Mouse (Mus musculus) bone marrow macrophage, adult 2 months (primary cell): ENCODE results near the gene Capn10. TPM values are rescaled to one million over a fixed set of nuclear protein-coding genes. Genes with fewer than 3 reads are reported as not detected.

Experiments
- H3K27ac ChIP-seq: 2 replicates; pipeline ENCODE4 v1.5.1; 2012; ENCODE audit warnings: low read depth, low read length; ENCODE audit not compliant: insufficient read depth
- H3K4me1 ChIP-seq: 2 replicates; pipeline ENCODE4 v1.6.1; 2012; ENCODE audit warnings: low read length; ENCODE audit not compliant: control insufficient read depth, insufficient read depth
- H3K4me3 ChIP-seq: 2 replicates; pipeline ENCODE4 v1.5.1; 2012; ENCODE audit warnings: mild to moderate bottlenecking, low read length, moderate library complexity; ENCODE audit not compliant: insufficient read depth
- CTCF ChIP-seq: IDR thresholded peaks from 2 replicates; pipeline ENCODE4 v1.5.1; 2012; ENCODE audit warnings: low read depth, mild to moderate bottlenecking, low read length, moderate library complexity
- POLR2A ChIP-seq: IDR thresholded peaks from 2 replicates; pipeline ENCODE4 v1.6.1; 2012; ENCODE audit warnings: mild to moderate bottlenecking, low read depth, low read length, borderline replicate concordance
- polyA plus RNA-seq: library from polyadenylated mRNA; stranded (reverse); fragments of >200 nt; gene quantifications from 2 replicates; pipeline ENCODE4 v1.2.4, GENCODE M21; 2012; ENCODE audit not compliant: missing spikeins, insufficient read depth, insufficient read length

The Capn10 gene
- polyA plus RNA-seq, 1 experiment: 6.8 TPM

DNA sequence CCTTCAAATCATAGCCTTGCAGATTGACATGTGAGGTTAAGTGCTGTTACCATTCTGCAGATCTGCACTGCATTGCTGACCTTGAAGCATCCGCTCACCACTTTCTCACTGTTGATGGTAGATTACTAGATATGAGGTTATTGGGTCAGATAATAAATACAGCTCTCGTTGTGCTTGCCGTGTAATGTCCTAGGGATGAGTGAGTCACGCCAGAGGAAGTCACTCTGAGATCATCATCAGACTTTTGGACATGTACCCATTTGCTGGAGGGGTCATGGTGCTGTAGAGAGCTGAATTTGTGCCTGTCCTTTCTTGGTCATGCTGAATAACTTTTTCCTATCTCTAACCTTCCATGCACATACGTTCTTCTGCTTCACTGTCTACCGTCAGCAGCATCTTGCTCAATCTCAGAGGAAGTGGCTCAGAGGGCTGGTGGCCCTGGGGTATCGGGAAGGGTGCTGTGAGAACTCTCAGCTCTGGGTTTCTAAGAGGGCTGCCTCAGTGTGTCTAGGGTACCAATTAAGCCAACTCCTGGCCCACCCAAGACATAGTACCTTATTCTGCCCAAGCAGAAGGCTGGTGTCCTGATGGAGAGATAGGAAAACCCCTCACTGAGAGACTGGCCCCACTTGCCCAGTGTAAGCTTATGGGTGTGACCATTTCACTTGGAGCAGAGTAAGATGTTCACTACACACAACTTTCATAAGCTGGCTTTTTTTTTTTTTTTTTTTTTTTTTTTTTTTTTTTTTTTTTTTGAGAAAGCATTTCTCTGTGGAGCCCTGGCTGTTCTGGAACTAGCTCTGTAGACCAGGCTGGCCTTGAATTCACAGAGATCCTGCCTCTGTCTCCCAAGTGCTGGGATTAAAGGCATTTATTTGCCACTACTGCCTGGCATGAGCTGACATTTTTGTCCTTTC is 38.0 kb downstream of the Capn10 start:
- Histone ChIP-seq H3K4me1 (peaks cover 51% of the 10 kb centered on the region), H3K27ac (peak overlapping the region; percentile 71), H3K4me3 (no peak overlapping the region)
- TF ChIP-seq CTCF: no peak
- TF ChIP-seq POLR2A: no peak

DNA sequence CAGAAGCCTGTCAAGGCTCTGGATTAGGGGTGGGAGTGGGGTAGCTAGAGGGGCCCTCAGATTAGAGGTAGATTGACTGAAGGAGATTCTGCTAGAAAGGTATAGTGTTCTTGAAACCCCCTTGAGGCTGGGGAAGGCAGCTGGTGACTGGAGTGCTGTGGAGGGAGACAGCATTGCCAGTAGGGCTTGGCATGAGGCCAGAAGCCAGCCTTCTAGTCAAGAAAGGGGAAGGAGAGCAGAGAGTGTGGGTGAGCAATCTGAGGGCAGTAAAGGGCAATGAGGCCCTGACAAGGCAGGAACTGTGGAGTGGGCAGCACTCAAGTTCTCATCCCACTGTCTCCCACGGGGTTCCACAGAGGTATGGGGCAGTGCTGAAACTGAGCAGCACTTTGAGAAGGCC is 38.7 kb downstream of the Capn10 start:
- H3K27ac ChIP-seq: peak overlapping the region; percentile 75
- no peak overlapping the region for H3K4me3 ChIP-seq
- TF ChIP-seq CTCF (no peak), POLR2A (no peak)
- peaks cover 51% of the 10 kb centered on the region for H3K4me1 ChIP-seq

DNA sequence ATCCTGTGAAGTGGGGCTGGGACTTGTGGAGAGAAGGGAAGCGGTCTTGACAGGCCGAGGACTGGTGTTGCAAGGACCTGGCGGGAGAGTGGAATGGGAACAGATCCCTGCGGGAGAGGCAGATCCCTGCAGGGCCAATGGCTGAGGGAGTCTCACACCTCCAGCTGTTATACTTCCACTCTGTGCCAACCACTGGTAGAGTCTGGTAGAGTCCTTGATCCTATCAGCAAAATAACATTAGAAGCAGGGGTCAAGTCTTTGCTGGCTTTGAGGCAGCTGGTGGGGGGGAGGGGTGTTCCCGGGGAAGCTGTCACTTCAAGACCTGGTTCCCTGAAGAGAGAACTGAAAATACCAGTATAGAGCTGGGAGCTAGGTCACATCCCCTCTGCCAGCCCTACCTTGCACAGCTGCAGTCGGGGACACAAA is 42.0 kb downstream of the Capn10 start:
- peaks cover 57% of the 10 kb centered on the region for H3K4me1 ChIP-seq
- no peak for TF ChIP-seq CTCF
- no peak for TF ChIP-seq POLR2A
- H3K4me3 ChIP-seq: no peak overlapping the region
- no peak overlapping the region for H3K27ac ChIP-seq

DNA sequence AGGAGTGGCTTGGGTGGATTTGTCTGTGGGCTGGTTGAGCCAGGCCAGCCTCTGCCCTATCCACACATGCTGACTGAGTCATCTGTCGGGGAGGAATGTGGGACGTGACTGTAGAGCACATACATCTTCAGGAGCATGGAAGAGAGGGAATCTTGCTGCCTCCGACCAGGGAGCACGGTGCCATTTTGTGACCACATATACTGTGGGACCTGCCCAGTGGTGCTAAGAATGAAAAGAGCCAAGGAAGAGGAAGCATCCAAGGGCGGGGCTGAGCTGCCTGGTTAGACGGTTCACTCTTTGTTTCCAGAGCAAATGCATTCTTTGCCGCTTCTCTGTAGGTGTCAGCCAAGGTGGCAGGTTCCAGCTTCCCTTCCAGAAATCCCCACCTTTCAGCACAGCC is 44.5 kb downstream of the Capn10 start:
- no peak overlapping the region for H3K4me3 ChIP-seq
- no peak overlapping the region for H3K27ac ChIP-seq
- TF ChIP-seq POLR2A (no peak), CTCF (no peak)
- H3K4me1 ChIP-seq: peaks cover 37% of the 10 kb centered on the region

DNA sequence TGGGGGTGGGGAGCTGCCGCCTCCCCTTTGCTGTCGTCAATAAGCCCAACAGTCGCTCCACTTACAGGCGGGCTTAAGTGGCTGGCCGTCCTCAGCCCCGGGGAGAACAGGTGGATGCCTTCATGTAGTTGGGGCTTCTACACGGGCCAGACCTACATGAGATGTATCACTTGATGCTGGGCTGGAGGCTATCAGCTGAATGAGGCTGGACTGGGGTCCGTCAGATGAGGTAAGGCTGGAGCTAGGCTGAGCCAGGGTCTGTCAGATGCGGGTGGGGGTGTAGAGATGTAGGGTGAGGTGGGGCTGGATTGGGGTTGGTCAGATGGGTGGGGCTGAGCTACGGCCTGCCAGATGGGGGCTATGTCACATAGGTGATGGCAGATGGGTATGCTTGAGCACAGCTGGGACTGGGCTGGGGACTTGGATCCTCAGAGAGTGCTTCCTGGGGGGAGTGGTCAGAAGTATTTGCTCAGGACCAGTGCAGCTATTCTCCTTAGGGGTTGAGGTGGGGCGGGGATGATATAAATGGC is 45.0 kb downstream of the Capn10 start:
- Histone ChIP-seq H3K27ac (no peak overlapping the region), H3K4me1 (peaks cover 32% of the 10 kb centered on the region), H3K4me3 (no peak overlapping the region)
- TF ChIP-seq CTCF (no peak), POLR2A (no peak)

DNA sequence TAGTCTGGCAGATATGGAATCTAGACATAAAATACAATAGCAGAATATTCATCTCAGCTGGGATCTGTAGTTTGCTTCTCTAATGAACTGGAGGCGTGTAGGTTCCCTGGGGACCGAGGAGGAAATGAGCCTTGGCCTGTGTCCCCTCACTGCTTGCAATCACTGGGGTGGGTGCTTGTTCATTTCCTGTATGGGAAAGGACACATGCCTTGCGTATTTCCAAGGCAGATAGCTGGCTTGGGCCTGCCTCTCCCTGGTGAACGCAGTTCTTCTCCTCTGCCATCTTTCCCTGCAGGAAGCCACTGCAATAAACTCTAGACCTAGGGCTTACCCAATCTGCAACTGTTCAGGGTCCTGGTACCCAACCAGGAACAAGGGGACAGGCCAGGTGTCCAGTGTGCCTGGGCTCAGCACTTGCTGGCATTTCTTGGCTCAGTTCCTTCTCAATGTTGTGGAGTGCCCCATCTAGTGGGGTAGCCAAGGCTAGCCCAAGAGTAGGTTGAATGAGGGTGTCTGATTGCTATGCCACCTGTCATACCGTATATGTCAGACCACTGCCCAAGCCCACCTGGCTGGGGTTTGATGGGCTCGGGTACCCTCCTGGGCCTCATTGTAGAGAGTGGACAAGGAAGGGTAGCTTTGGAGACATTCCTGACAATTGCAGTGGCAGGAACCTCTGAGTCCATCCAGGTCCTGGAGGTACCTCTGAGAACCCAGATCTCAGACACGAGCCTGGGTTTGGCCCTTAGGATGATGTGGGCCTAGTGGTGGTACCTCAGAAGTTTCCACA is 47.1 kb downstream of the Capn10 start:
- no peak overlapping the region for H3K27ac ChIP-seq
- TF ChIP-seq POLR2A (no peak), CTCF (no peak)
- no peak overlapping the region for H3K4me3 ChIP-seq
- H3K4me1 ChIP-seq: peaks cover 15% of the 10 kb centered on the region

DNA sequence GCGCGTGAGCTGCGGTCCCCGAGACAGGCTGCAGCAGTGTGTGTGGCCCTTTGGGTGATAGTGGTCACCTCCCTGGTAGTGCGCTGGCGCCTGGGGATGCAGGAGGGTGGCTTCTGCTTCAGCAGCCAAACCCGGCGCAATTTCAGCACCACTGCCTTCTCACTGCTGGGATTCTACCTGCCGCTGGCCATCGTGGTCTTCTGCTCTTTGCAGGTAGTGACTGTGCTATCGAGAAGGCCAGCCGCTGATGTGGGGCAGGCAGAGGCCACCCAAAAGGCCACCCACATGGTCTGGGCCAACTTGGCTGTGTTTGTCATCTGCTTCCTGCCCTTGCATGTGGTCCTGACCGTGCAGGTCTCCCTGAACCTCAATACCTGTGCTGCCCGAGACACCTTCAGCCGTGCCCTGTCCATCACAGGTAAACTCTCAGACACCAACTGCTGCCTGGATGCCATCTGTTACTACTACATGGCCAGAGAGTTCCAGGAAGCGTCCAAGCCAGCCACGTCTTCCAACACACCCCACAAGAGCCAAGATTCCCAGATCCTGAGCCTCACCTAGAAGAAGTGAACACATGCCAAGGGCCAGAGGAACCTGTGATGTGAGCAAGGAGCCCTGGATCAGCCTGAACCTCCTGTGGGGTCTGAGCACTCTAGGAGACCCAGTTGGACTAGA is 48.9 kb downstream of the Capn10 start:
- Histone ChIP-seq H3K4me1 (peaks cover 7% of the 10 kb centered on the region), H3K4me3 (no peak overlapping the region), H3K27ac (no peak overlapping the region)
- no peak for TF ChIP-seq POLR2A
- no peak for TF ChIP-seq CTCF

DNA sequence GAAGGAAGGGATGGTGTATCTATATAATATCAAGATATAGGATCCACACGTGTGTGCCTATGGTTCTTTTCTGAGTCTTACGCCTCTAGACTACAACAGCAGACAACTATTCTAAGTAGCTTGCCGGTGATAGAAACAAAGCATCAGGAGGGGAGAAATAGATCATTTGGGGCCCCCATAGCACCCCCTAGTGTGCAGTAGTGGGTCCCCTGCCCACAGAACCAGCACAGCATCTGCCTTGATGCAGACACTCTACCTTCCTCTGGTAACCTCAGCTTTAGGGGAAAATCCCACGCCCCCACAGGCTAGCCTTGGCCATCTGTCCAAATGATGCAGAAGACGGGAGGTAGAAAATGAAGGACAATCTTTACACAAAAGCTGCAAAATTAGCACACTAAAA is 50.8 kb downstream of the Capn10 start:
- H3K4me1 ChIP-seq: peaks cover 3% of the 10 kb centered on the region; the same call in 1 of the 2 replicates
- H3K27ac ChIP-seq: no peak overlapping the region
- TF ChIP-seq CTCF: no peak
- TF ChIP-seq POLR2A: no peak
- H3K4me3 ChIP-seq: no peak overlapping the region

DNA sequence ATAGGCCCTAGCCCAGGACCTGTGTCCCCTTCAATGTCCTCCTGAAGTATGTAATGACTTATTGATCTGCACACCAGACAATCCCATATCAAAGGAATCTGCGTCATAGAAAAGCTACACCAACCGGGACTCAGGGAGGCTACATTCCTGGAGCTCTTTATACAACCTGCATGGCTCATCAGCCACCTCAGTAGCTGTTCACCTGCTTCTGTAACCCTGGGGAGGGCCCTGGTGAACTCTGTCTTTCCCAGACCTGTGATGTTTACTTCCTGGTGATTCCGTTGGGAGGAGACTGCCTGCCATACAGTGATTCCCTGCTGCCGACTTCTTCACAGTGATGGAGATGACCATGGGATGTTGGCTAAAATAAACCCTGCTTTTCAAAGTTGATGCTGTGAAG is 54.7 kb downstream of the Capn10 start:
- no peak overlapping the region for H3K4me3 ChIP-seq
- no peak for TF ChIP-seq CTCF
- no peak for TF ChIP-seq POLR2A
- no peaks in the 10 kb centered on the region for H3K4me1 ChIP-seq
- H3K27ac ChIP-seq: no peak overlapping the region
